Mouse (Mus musculus) cerebral cortex, adult 2 months (tissue): Measurements from ENCODE around the gene Otulinl.

ENCODE experiments used
- WGBS: fragments of 180-500 bp; shearing (Covaris S2); methylation state at CpG from one replicate; pipeline ENCODE4 v1.1.7; 2018; 5-methylcytosine and 5-hydroxymethylcytosine counted together

Gene Otulinl

GRCm38 (mm10) chr15:27680997-27681396 is 382 bp downstream of the Otulinl start:
- 2% methylated on average over 28 of the region's 28 CpGs for WGBS

GRCm38 (mm10) chr15:27678511-27678910 is 2.9 kb downstream of the Otulinl start:
- WGBS, result 85% methylated on average over 9 of the region's 9 CpGs

GRCm38 (mm10) chr15:27677801-27678200 is 3.6 kb downstream of the Otulinl start:
- 60% methylated on average over 6 of the region's 6 CpGs for WGBS

- 53% methylated on average over 9 of the region's 9 CpGs for WGBS
These were observed 5.2 kb downstream of the Otulinl start for GRCm38 (mm10) chr15:27676211-27676610.

- 93% methylated on average over 7 of the region's 7 CpGs for WGBS
These were observed 6.3 kb downstream of the Otulinl start for GRCm38 (mm10) chr15:27675122-27675521.

DNA sequence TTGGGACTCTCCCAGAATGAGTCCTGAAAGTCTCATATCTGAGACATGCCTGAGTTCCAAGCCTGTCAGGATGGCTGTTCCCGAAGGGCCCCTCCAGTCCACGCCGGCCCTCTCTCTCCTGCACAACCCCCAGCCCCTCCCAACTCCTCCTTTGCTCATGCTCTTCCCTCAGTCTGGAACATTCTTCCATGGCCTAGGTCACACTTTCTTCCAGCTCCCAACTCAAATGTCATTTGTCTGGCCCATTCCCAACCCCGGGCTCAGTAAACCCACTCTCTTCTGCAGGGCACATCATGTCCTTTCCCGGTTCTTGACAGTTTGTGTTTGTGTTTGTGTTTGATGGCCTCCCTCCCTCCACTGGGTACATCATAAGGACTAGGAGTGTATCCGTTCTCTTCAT is 7.3 kb downstream of the Otulinl start:
- 87% methylated on average over 6 of the region's 6 CpGs for WGBS

DNA sequence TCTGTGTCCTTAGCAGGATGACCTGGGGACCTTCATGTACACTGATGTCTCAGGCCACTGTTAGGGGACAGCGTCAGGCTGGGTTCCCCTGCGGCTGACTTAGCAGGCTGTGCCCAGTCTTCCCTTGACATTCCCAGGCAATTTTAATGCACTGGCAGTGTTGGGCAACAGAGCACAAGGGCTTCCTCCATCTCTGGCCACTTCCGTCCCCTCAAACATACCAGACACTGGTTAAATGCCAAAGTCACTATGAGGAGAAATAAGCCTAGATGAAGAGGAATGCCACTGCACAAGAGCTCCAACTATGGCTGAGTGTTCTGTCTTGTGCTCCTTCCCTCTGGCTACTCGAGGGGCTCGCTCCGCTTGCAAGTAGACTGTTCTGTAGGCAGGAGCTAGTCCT is 8.2 kb downstream of the Otulinl start:
- 84% methylated on average over 6 of the region's 6 CpGs for WGBS

DNA sequence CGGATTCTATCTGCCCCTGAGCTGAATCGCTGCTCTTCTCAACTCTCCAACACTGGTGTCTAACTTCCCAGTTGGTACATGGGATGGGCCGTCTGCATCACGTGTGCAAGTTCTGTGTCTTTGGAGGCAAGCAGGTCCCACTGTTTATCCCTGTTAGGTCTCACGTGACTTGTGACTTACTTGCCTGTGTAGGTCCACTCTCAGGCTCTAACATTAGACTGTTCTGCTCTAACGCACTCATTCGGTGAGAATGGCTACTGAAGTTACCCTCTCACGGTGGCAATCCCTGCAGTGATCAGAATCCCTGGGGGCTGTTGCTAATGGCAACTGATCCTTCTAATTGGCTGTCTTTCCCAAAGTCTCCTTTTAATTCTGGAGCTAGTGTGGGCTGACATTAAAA is 9.1 kb downstream of the Otulinl start:
- WGBS, result 53% methylated on average over 8 of the region's 8 CpGs

DNA sequence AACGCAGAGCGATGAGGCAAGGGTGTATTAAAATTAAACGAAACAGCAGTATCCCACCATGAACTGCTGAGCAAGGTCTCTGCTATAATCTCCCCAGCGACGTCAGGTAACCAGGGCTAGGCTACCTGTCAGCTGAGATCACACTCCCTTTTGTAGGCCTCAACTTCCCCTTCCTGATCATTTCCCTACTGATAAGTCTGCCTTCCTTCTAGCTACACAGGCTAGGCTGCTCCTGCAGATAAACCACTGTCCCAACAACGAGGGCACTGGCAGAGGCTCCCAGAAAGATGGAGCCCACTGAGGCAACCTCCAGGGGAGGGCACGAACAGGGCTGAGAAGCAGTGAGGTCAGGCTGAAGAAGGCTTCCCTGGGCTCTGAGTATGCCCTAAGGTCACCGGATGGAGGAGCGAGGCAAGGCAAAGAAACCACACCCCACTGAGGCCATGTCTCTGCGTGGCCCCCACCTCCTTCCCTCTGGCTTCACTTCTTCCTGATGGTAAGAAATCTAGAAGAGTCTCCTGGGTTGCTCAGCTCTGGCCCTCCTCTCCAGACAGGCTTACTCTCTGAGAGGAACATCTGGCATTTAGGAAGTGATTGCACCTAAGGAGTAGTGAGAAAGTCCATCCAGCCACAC is 9.7 kb downstream of the Otulinl start:
- WGBS, result 90% methylated on average over 10 of the region's 10 CpGs

DNA sequence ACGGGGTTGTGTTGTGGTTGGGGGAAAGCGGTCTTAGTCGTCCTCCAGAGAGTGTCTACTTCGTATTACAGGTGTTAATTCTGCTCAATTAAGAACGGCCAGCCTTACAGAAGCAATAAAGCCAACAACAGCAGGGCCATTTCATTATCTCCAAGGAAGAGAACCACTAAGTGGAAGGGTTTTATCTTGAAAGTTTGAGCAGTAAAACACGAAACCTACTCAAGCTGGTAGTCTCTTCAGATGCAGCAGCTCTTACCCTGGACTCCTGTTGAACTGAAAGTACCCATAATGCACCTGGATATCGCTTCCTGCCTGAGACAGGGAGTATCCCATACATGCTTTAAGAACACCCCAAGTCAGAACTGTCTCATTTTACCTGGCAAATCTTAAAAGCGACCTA is 10.7 kb downstream of the Otulinl start:
- 66% methylated on average over 8 of the region's 8 CpGs for WGBS

- WGBS, result 85% methylated on average over 12 of the region's 12 CpGs
These were observed 11.4 kb downstream of the Otulinl start for GRCm38 (mm10) chr15:27669931-27670411.

- WGBS, result 43% methylated on average over 4 of the region's 4 CpGs
These were observed 12.1 kb downstream of the Otulinl start for GRCm38 (mm10) chr15:27669276-27669675.

DNA sequence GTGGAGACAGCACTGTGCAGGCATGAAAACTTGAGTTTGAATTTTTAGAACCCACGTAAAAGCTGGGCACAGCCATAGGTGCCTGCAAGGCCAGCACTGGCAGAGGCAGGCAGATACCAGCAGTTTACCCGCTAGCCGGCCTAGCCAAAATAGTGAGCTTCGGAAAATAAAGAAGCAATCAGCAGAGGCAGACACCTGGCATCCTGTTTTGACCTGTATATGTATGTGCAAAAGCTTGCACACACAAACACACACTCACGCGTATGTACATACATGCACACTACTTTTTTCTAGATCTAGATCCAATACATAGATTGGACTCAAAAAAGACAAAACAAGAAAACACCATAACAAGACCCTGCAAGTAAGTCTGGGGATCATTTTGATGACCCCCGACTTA is 12.8 kb downstream of the Otulinl start:
- 86% methylated on average over 7 of the region's 7 CpGs for WGBS

DNA sequence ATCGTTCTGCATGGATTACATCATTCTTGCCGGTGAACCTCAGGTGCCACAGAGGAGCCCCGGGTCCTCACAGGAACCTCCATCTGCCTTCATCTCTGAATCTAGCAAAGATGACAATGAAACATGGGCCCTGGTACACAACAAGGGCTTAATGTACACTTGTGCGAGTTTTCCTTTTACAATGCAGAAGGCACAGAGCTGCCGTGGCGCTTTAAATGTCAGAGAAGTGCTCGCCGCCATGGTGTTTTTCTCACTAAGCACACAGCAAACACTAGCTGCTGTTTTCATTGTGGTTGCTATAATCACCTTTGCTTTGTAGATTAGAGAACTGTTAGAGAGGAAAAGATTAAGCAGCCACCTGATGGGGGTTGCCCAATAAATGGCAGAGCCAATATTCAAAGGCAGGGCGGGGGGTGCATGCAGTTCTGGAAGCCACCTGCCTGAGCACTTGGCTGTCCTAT is 13.3 kb downstream of the Otulinl start:
- 83% methylated on average over 9 of the region's 9 CpGs for WGBS

GRCm38 (mm10) chr15:27666911-27667539 is 14.4 kb downstream of the Otulinl start:
- WGBS, result 79% methylated on average over 9 of the region's 9 CpGs

GRCm38 (mm10) chr15:27665392-27665911 is 15.9 kb downstream of the Otulinl start:
- WGBS, result 54% methylated on average over 21 of the region's 21 CpGs

GRCm38 (mm10) chr15:27664126-27664525 is 17.3 kb downstream of the Otulinl start:
- 93% methylated on average over 9 of the region's 9 CpGs for WGBS

DNA sequence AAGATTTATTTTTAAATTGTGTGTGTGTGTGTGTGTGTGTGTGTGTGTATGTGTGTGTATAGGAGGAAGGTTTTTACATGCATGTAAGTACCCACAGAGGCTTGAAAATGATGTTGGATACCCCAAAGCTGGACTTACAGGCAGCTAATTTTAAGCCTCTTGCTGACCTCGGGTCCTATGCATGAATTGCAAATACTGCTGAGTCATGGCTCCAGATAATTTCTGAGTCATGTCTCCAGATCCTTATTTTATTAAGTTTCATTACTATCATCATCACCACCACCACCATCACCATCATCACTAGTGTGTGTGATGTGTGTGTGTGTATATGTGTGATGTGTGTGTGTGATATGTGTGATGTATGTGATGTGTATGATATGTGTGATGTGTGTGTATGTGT is 18.7 kb downstream of the Otulinl start:
- WGBS, result 57% methylated on average over 1 of the region's 1 CpGs

DNA sequence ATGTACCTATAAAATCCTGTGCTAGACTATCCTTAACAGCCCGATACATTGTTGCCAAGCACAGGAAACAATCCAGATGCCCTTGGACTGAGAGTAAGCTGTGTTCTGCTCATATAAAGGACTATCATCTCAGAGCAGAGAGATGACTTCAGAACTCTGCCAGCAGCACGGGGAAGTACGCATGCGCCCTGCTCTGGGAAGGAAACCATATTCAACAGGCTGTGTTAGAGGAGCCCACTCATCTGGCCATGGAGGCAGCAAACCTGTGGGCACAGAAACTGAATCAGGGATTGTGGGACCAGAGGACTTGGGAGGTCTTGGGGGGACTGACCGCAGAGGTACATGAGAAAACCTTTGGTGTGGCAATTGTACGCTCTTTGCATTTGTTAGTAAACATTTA is 19.7 kb downstream of the Otulinl start:
- WGBS, result 70% methylated on average over 6 of the region's 6 CpGs

DNA sequence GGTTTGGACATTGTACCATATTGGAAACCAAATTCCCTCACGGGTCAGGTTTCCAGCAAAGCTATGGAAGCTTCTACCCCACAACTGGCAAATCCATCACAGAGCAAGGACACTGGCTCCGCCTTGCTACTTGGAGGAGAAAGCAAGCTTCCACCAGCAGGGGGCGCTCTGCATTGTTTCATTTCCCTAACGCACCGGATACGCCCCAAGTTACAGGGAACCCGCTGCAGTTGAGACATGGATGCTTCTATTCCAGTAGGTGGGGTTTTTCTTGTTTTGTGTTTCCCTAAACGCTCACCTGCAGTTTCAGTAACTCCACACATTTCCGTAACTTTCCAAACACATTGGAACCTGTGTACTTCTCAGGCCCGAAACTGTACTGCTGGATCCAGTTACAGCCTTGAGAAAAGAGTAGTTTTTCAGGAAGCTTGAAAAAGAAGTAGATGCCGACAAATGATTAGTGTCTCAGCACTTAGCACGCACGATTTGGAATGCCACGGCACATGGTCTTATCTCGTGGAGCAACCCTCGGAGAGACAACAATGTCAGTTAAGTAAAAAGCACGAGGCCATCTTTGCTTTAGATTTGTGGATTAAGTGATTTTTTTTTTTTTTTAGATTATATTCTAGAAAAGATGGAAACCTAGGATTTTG is 21.7 kb downstream of the Otulinl start:
- WGBS, result 37% methylated on average over 17 of the region's 17 CpGs

GRCm38 (mm10) chr15:27659143-27659542 is 22.2 kb downstream of the Otulinl start:
- WGBS, result 88% methylated on average over 5 of the region's 5 CpGs

DNA sequence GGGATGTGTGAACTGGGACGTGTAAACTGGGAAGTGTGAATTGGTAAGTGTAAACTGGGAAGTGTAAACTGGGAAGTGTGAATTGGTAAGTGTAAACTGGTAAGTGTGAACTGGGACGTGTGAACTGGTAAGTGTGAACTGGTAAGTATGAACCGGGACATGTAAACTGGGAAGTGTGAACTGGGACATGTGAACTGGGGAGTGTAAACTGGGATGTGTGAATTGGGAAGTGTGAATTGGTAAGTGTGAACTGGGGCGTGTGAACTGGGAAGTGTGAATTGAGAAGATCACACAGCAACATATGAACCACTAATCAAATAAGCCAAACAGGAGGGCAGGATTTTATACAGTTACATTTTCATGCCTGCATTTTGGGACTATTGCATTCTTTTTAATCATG is 23.0 kb downstream of the Otulinl start:
- WGBS, result 84% methylated on average over 4 of the region's 4 CpGs

- WGBS, result 97% methylated on average over 10 of the region's 10 CpGs
These were observed 23.5 kb downstream of the Otulinl start for GRCm38 (mm10) chr15:27657866-27658265.
